In genomic region chr12:48283818-48284217, GRCm38 (mm10) we compare ENCODE assay signal across 19 mouse cellular contexts.
"Had no signal": no experiment of that assay in that cellular context is flagged by ENCODE, and none has a peak within 500 bp of the region (broad histone marks: within the 10 kb centered on the region; RNA-seq: fewer than 3 reads in every experiment).

No protein-coding gene starts in this region.

- H3K4me1 ChIP-seq: liver, embryonic 13.5 days; neural tube, embryonic 12.5 days; neural tube, embryonic 15.5 days had no signal

- H3K27me3 ChIP-seq: liver, embryonic 13.5 days; midbrain, embryonic 12.5 days; neural tube, embryonic 12.5 days; neural tube, embryonic 15.5 days had no signal

- DNase-seq: kidney, adult 9 months; kidney, postnatal 14 days; kidney, postnatal 4 days; layer of hippocampus, postnatal 36 days; liver, embryonic 13.5 days; lung, adult 2 months; lung, postnatal 14 days; lung, postnatal 4 days; right cerebral cortex, adult 18-20 months; right cerebral cortex, postnatal 14 days; right cerebral cortex, postnatal 4 days; thymus, adult 2 months; thymus, postnatal 14 days; thymus, postnatal 4 days had no signal

- H3K4me3 ChIP-seq: left cerebral cortex, adult 2 months; liver, embryonic 13.5 days; midbrain, embryonic 12.5 days; neural tube, embryonic 12.5 days; neural tube, embryonic 15.5 days had no signal

- H3K27ac ChIP-seq: left cerebral cortex, adult 2 months; liver, embryonic 13.5 days; neural tube, embryonic 12.5 days; neural tube, embryonic 15.5 days; stomach, postnatal 0 days had no signal

- H3K36me3 ChIP-seq: liver, embryonic 13.5 days; midbrain, embryonic 12.5 days; neural tube, embryonic 12.5 days; neural tube, embryonic 15.5 days had no signal

- H3K9ac ChIP-seq: liver, embryonic 13.5 days; midbrain, embryonic 12.5 days; neural tube, embryonic 12.5 days; neural tube, embryonic 15.5 days had no signal

- H3K4me2 ChIP-seq: liver, embryonic 13.5 days; midbrain, embryonic 12.5 days; neural tube, embryonic 12.5 days; neural tube, embryonic 15.5 days had no signal

- H3K9me3 ChIP-seq: liver, embryonic 13.5 days; midbrain, embryonic 12.5 days; neural tube, embryonic 12.5 days; neural tube, embryonic 15.5 days had no signal
